Mouse (Mus musculus) kidney, adult 2 months (tissue): ENCODE measurements at regions not wholly inside any gene's neighbourhood (a gene's known extent, or its start where the extent isn't known, plus 50 kb on each side); places are given as distances from the start of the nearest gene placed in this dataset.

Source experiments
- CTCF ChIP-seq: fragments of 200-500 bp; conservative IDR thresholded peaks from 2 replicates; pipeline ENCODE4 v1.5.1; 2011; ENCODE audit warnings: low read depth, mild to moderate bottlenecking, control low read depth, low read length, moderate library complexity, mixed read lengths; ENCODE audit not compliant: insufficient read depth, insufficient read length
- POLR2A ChIP-seq: fragments of 200-500 bp; IDR thresholded peaks from one replicate; pipeline ENCODE4 v1.6.1; 2011; ENCODE audit warnings: low read depth, low read length, control low read depth

- TF ChIP-seq CTCF (no peak), POLR2A (no peak)
Observed at GRCm38 (mm10) chr17:9910856-9911255, 241.3 kb upstream of the Pabpc6 start.
